Mouse (Mus musculus): ENCODE results near the gene Tst. TPM values are rescaled to one million over a fixed set of nuclear protein-coding genes. Genes with fewer than 3 reads are reported as not detected.

Gene Tst
- polyA plus RNA-seq, 1 experiment from 2014 or later = 10.1 TPM

GRCm38 (mm10) chr15:78429139-78429459 is 23.4 kb upstream of the Tst start:
- Histone ChIP-seq H3K27me3 (no peaks in the 10 kb centered on the region), H3K4me1 (peaks cover 18% of the 10 kb centered on the region), H3K36me3 (peaks cover 16% of the 10 kb centered on the region), H3K9me3 (no peaks in the 10 kb centered on the region), H3K4me3 (peak overlapping the region; percentile 70), H3K4me2 (replicated peaks) (peak overlapping the region; percentile 67), H3K27ac (peak overlapping the region; percentile 72), H3K9ac (peak overlapping the region; percentile 73)
- 2% methylated on average over 3 of the region's 3 CpGs for WGBS
- no peak for ATAC-seq (ENCODE audit: insufficient number of reproducible peaks, insufficient read depth, low FRiP score, low TSS enrichment)

GRCm38 (mm10) chr15:78428391-78429138 is 22.9 kb upstream of the Tst start, which contains the start of gene Kctd17:
Gene Kctd17 (plus strand): TSS chr15:78428564.
- Histone ChIP-seq H3K4me2 (replicated peaks) (peak within 1 kb of the TSS; percentile 67), H3K36me3 (peaks cover 13% of the 10 kb centered on the region), H3K4me1 (peaks cover 18% of the 10 kb centered on the region), H3K27ac (peak within 1 kb of the TSS; percentile 72), H3K27me3 (no peaks in the 10 kb centered on the region), H3K4me3 (peak within 1 kb of the TSS; percentile 70), H3K9ac (peak within 1 kb of the TSS; percentile 73), H3K9me3 (no peaks in the 10 kb centered on the region)
- peak; percentile 58; the same call in 1 of the 2 replicates for ATAC-seq (ENCODE audit: insufficient number of reproducible peaks, insufficient read depth, low FRiP score, low TSS enrichment)
- WGBS = under 1% methylated on average over 51 of the region's 52 CpGs

- 59% methylated on average over 4 of the region's 4 CpGs for WGBS
- Histone ChIP-seq H3K9ac (no peak overlapping the region), H3K27ac (no peak overlapping the region), H3K4me2 (replicated peaks) (no peak overlapping the region), H3K4me3 (no peak overlapping the region), H3K27me3 (no peaks in the 10 kb centered on the region), H3K9me3 (no peaks in the 10 kb centered on the region), H3K36me3 (no peaks in the 10 kb centered on the region), H3K4me1 (peaks cover 16% of the 10 kb centered on the region)
- ATAC-seq (ENCODE audit: insufficient number of reproducible peaks, insufficient read depth, low FRiP score, low TSS enrichment) = no peak
These were observed 19.5 kb upstream of the Tst start for GRCm38 (mm10) chr15:78425230-78425629.

GRCm38 (mm10) chr15:78424507-78424906 is 18.8 kb upstream of the Tst start:
- 24% methylated on average over 11 of the region's 11 CpGs for WGBS
- H3K27ac ChIP-seq = no peak overlapping the region
- H3K4me3 ChIP-seq = no peak overlapping the region
- H3K9ac ChIP-seq = no peak overlapping the region
- H3K4me1 ChIP-seq = peaks cover 9% of the 10 kb centered on the region
- no peaks in the 10 kb centered on the region for H3K36me3 ChIP-seq
- H3K27me3 ChIP-seq = no peaks in the 10 kb centered on the region; the same call in 1 of the 2 replicates
- no peaks in the 10 kb centered on the region for H3K9me3 ChIP-seq
- H3K4me2 ChIP-seq (replicated peaks) = no peak overlapping the region
- ATAC-seq (ENCODE audit: insufficient number of reproducible peaks, insufficient read depth, low FRiP score, low TSS enrichment) = no peak

- Histone ChIP-seq H3K9me3 (no peaks in the 10 kb centered on the region), H3K36me3 (no peaks in the 10 kb centered on the region), H3K9ac (no peak overlapping the region), H3K4me2 (replicated peaks) (no peak overlapping the region), H3K4me1 (peaks cover 4% of the 10 kb centered on the region; the same call in 1 of the 2 replicates), H3K27ac (no peak overlapping the region), H3K27me3 (no peaks in the 10 kb centered on the region; the same call in 1 of the 2 replicates), H3K4me3 (no peak overlapping the region)
- ATAC-seq (ENCODE audit: insufficient number of reproducible peaks, insufficient read depth, low FRiP score, low TSS enrichment) = no peak
- 17% methylated on average over 16 of the region's 16 CpGs for WGBS
These were observed 16.6 kb upstream of the Tst start for GRCm38 (mm10) chr15:78422046-78422956.

GRCm38 (mm10) chr15:78420395-78420794 is 14.7 kb upstream of the Tst start:
- no peaks in the 10 kb centered on the region for H3K9me3 ChIP-seq
- no peaks in the 10 kb centered on the region; the same call in 1 of the 2 replicates for H3K27me3 ChIP-seq
- peaks cover 7% of the 10 kb centered on the region; the same call in 1 of the 2 replicates for H3K4me1 ChIP-seq
- H3K27ac ChIP-seq = no peak overlapping the region
- no peaks in the 10 kb centered on the region for H3K36me3 ChIP-seq
- no peak overlapping the region for H3K9ac ChIP-seq
- H3K4me2 ChIP-seq (replicated peaks) = no peak overlapping the region
- no peak for ATAC-seq (ENCODE audit: insufficient number of reproducible peaks, insufficient read depth, low FRiP score, low TSS enrichment)
- WGBS = 84% methylated on average over 13 of the region's 13 CpGs
- no peak overlapping the region for H3K4me3 ChIP-seq

- H3K27ac ChIP-seq = 0 out of 2 replicates have a peak overlapping the region, but pooled peaks have one; percentile 23
- WGBS = 8% methylated on average over 4 of the region's 4 CpGs
These were observed 11.2 kb upstream of the Tst start for GRCm38 (mm10) chr15:78416937-78417336.

GRCm38 (mm10) chr15:78414157-78414556 is 8.4 kb upstream of the Tst start:
- Histone ChIP-seq H3K9me3 (no peaks in the 10 kb centered on the region), H3K36me3 (no peaks in the 10 kb centered on the region), H3K4me2 (replicated peaks) (no peak overlapping the region), H3K4me3 (no peak overlapping the region), H3K4me1 (peaks cover 11% of the 10 kb centered on the region; the same call in 1 of the 2 replicates), H3K27me3 (peaks cover 31% of the 10 kb centered on the region), H3K27ac (no peak overlapping the region), H3K9ac (no peak overlapping the region)
- WGBS = 92% methylated on average over 8 of the region's 8 CpGs
- no peak for ATAC-seq (ENCODE audit: insufficient number of reproducible peaks, insufficient read depth, low FRiP score, low TSS enrichment)

More at GRCm38 (mm10) chr15:78416937-78417336, 11.2 kb upstream of the Tst start:
- Histone ChIP-seq H3K4me3 (no peak overlapping the region), H3K9ac (no peak overlapping the region), H3K4me1 (0 out of 2 replicates have a peak, but pooled peaks cover 3% of the 10 kb centered on the region), H3K27me3 (peaks cover 3% of the 10 kb centered on the region; the same call in 1 of the 2 replicates), H3K36me3 (no peaks in the 10 kb centered on the region), H3K9me3 (no peaks in the 10 kb centered on the region), H3K4me2 (replicated peaks) (no peak overlapping the region)
- 0 out of 2 replicates have a peak, but pooled peaks have one; percentile 41 for ATAC-seq (ENCODE audit: insufficient number of reproducible peaks, insufficient read depth, low FRiP score, low TSS enrichment)

GRCm38 (mm10) chr15:78413719-78414117 is 8.0 kb upstream of the Tst start:
- no peak overlapping the region for H3K27ac ChIP-seq
- peaks cover 11% of the 10 kb centered on the region; the same call in 1 of the 2 replicates for H3K4me1 ChIP-seq
- no peak overlapping the region for H3K4me2 ChIP-seq (replicated peaks)
- H3K36me3 ChIP-seq = no peaks in the 10 kb centered on the region
- no peaks in the 10 kb centered on the region for H3K9me3 ChIP-seq
- H3K9ac ChIP-seq = no peak overlapping the region
- H3K27me3 ChIP-seq = peaks cover 35% of the 10 kb centered on the region
- 88% methylated on average over 1 of the region's 1 CpGs for WGBS
- no peak for ATAC-seq (ENCODE audit: insufficient number of reproducible peaks, insufficient read depth, low FRiP score, low TSS enrichment)
- H3K4me3 ChIP-seq = no peak overlapping the region

GRCm38 (mm10) chr15:78413083-78413718 is 7.5 kb upstream of the Tst start:
- no peak for ATAC-seq (ENCODE audit: insufficient number of reproducible peaks, insufficient read depth, low FRiP score, low TSS enrichment)
- WGBS = 89% methylated on average over 14 of the region's 14 CpGs
- H3K27ac ChIP-seq = no peak overlapping the region

GRCm38 (mm10) chr15:78409570-78410052 is 3.9 kb upstream of the Tst start:
- ATAC-seq (ENCODE audit: insufficient number of reproducible peaks, insufficient read depth, low FRiP score, low TSS enrichment) = no peak
- 13% methylated on average over 12 of the region's 12 CpGs for WGBS
- H3K4me3 ChIP-seq = peak overlapping the region; percentile 25
- no peaks in the 10 kb centered on the region for H3K9me3 ChIP-seq
- H3K36me3 ChIP-seq = no peaks in the 10 kb centered on the region
- H3K27me3 ChIP-seq = peaks cover 48% of the 10 kb centered on the region
- H3K27ac ChIP-seq = no peak overlapping the region
- H3K4me2 ChIP-seq (replicated peaks) = peak overlapping the region; percentile 47
- H3K9ac ChIP-seq = no peak overlapping the region
- H3K4me1 ChIP-seq = peaks cover 29% of the 10 kb centered on the region; the same call in 1 of the 2 replicates

More at GRCm38 (mm10) chr15:78413083-78413718, 7.5 kb upstream of the Tst start:
- Histone ChIP-seq H3K36me3 (no peaks in the 10 kb centered on the region), H3K4me3 (no peak overlapping the region), H3K4me1 (peaks cover 11% of the 10 kb centered on the region; the same call in 1 of the 2 replicates), H3K27me3 (peaks cover 41% of the 10 kb centered on the region), H3K9ac (no peak overlapping the region), H3K9me3 (no peaks in the 10 kb centered on the region), H3K4me2 (replicated peaks) (no peak overlapping the region)

Measured in embryonic facial prominence, embryonic 12.5 days (tissue).